Mouse (Mus musculus) E14TG2a.4 (cell line): ENCODE measurements around the gene Rbm34.

Experiments
- CTCF ChIP-seq: conservative IDR thresholded peaks from 2 replicates; pipeline ENCODE4 v1.5.1; 2014; ENCODE audit warnings: low read length
- NANOG ChIP-seq: IDR thresholded peaks from 2 replicates; pipeline ENCODE4 v1.6.1; 2014; ENCODE audit warnings: borderline replicate concordance, low read length, mixed read lengths
- POU5F1 ChIP-seq: IDR thresholded peaks from 2 replicates; pipeline ENCODE4 v1.6.1; 2014; ENCODE audit warnings: low read length, borderline replicate concordance

- TF ChIP-seq CTCF (no peak), NANOG (no peak), POU5F1 (no peak)
Observed at GRCm38 (mm10) chr8:126932656-126933055, 38.2 kb downstream of the Rbm34 start.
